Mouse (Mus musculus) heart, embryonic 10.5 days (tissue): ENCODE measurements at regions not wholly inside any gene's neighbourhood (a gene's known extent, or its start where the extent isn't known, plus 50 kb on each side); places are given as distances from the start of the nearest gene placed in this dataset.
"Not testable (repeated sequence)": the region's sequence is repeated elsewhere in the genome, so short reads cannot be mapped to it uniquely, and the experiment has no call there.

Experiments used
- DNase-seq: peaks from one replicate; pipeline ENCODE4 v3.0.0-alpha.2; 2017; ENCODE audit warnings: low spot score
- H3K27ac ChIP-seq: fragments of 300-500 bp; sonication (generic); 2 replicates; pipeline ENCODE4 v1.5.1; 2016; ENCODE audit warnings: mild to moderate bottlenecking
- H3K27me3 ChIP-seq: fragments of 300-500 bp; sonication (generic); 2 replicates; pipeline ENCODE4 v1.6.1; 2016; ENCODE audit warnings: mild to moderate bottlenecking; ENCODE audit not compliant: poor library complexity, insufficient read depth, severe bottlenecking
- H3K36me3 ChIP-seq: fragments of 300-500 bp; sonication (generic); 2 replicates; pipeline ENCODE4 v1.6.1; 2016; ENCODE audit warnings: mild to moderate bottlenecking, moderate library complexity
- H3K4me1 ChIP-seq: fragments of 300-500 bp; sonication (generic); 2 replicates; pipeline ENCODE4 v1.6.1; 2016; ENCODE audit warnings: mild to moderate bottlenecking
- H3K4me3 ChIP-seq: fragments of 300-500 bp; sonication (generic); 2 replicates; pipeline ENCODE4 v1.5.1; 2016; ENCODE audit warnings: mild to moderate bottlenecking, moderate library complexity
- H3K9me3 ChIP-seq: fragments of 300-500 bp; sonication (generic); 2 replicates; pipeline ENCODE4 v1.6.1; 2016; ENCODE audit warnings: mild to moderate bottlenecking, moderate library complexity
- WGBS: fragments of 180-500 bp; shearing (Covaris S2); methylation state at CpG from one replicate; pipeline ENCODE4 v1.1.7; 2016; 5-methylcytosine and 5-hydroxymethylcytosine counted together

GRCm38 (mm10) chr15:24419736-24420135 is 993.8 kb downstream of the Basp1 start:
- Histone ChIP-seq H3K9me3 (no peaks in the 10 kb centered on the region), H3K4me3 (no peak overlapping the region), H3K4me1 (no peaks in the 10 kb centered on the region), H3K36me3 (no peaks in the 10 kb centered on the region), H3K27me3 (no peaks in the 10 kb centered on the region), H3K27ac (no peak overlapping the region)
- DNase-seq = no peak
- WGBS = 56% methylated on average over 1 of the region's 1 CpGs

GRCm38 (mm10) chr15:24419186-24419585 is 994.4 kb downstream of the Basp1 start:
- DNase-seq = no peak
- H3K4me3 ChIP-seq = no peak overlapping the region
- H3K27ac ChIP-seq = no peak overlapping the region
- H3K9me3 ChIP-seq = no peaks in the 10 kb centered on the region
- WGBS = 74% methylated on average over 1 of the region's 1 CpGs
- no peaks in the 10 kb centered on the region for H3K36me3 ChIP-seq
- no peaks in the 10 kb centered on the region for H3K27me3 ChIP-seq
- no peaks in the 10 kb centered on the region for H3K4me1 ChIP-seq

- Histone ChIP-seq H3K27me3 (no peaks in the 10 kb centered on the region), H3K36me3 (no peaks in the 10 kb centered on the region), H3K4me1 (no peaks in the 10 kb centered on the region), H3K4me3 (no peak overlapping the region), H3K9me3 (no peaks in the 10 kb centered on the region), H3K27ac (no peak overlapping the region)
- WGBS = 57% methylated on average over 3 of the region's 3 CpGs
- no peak for DNase-seq
Measured at GRCm38 (mm10) chr15:24407691-24408090, 1005.9 kb downstream of the Basp1 start.

GRCm38 (mm10) chr15:24405305-24405704 is 1008.3 kb downstream of the Basp1 start:
- H3K4me3 ChIP-seq = no peak overlapping the region
- 57% methylated on average over 1 of the region's 1 CpGs for WGBS
- no peak overlapping the region for H3K27ac ChIP-seq
- H3K9me3 ChIP-seq = no peaks in the 10 kb centered on the region
- DNase-seq = no peak
- H3K36me3 ChIP-seq = no peaks in the 10 kb centered on the region
- no peaks in the 10 kb centered on the region for H3K4me1 ChIP-seq
- no peaks in the 10 kb centered on the region for H3K27me3 ChIP-seq

GRCm38 (mm10) chr15:24400088-24400487 is 1013.5 kb downstream of the Basp1 start:
- no peak overlapping the region for H3K27ac ChIP-seq
- no peaks in the 10 kb centered on the region for H3K9me3 ChIP-seq
- DNase-seq = no peak
- 83% methylated on average over 2 of the region's 2 CpGs for WGBS
- H3K4me1 ChIP-seq = no peaks in the 10 kb centered on the region
- no peaks in the 10 kb centered on the region for H3K27me3 ChIP-seq
- no peak overlapping the region for H3K4me3 ChIP-seq
- no peaks in the 10 kb centered on the region for H3K36me3 ChIP-seq

GRCm38 (mm10) chr15:24358398-24358797 is 1055.2 kb downstream of the Basp1 start:
- Histone ChIP-seq H3K27ac (no peak overlapping the region), H3K4me3 (no peak overlapping the region), H3K4me1 (no peaks in the 10 kb centered on the region), H3K27me3 (no peaks in the 10 kb centered on the region), H3K36me3 (no peaks in the 10 kb centered on the region), H3K9me3 (peaks cover 8% of the 10 kb centered on the region; the same call in 1 of the 2 replicates)
- 83% methylated on average over 8 of the region's 8 CpGs for WGBS
- no peak for DNase-seq

GRCm38 (mm10) chr15:24348975-24349560 is 1064.5 kb downstream of the Basp1 start:
- DNase-seq = no peak
- H3K9me3 ChIP-seq = no peaks in the 10 kb centered on the region
- H3K36me3 ChIP-seq = no peaks in the 10 kb centered on the region
- no peak overlapping the region for H3K4me3 ChIP-seq
- H3K27me3 ChIP-seq = no peaks in the 10 kb centered on the region
- WGBS = 67% methylated on average over 1 of the region's 1 CpGs
- no peak overlapping the region for H3K27ac ChIP-seq
- no peaks in the 10 kb centered on the region for H3K4me1 ChIP-seq

- H3K27me3 ChIP-seq, H3K27ac ChIP-seq, H3K4me3 ChIP-seq, DNase-seq, H3K36me3 ChIP-seq, H3K4me1 ChIP-seq, H3K9me3 ChIP-seq: not testable (repeated sequence)
- 84% methylated on average over 1 of the region's 1 CpGs for WGBS
Measured at GRCm38 (mm10) chr15:24335876-24336275, 1077.7 kb downstream of the Basp1 start.

GRCm38 (mm10) chr15:24303123-24303522 is 1110.4 kb downstream of the Basp1 start:
- H3K4me3 ChIP-seq, H3K4me1 ChIP-seq, H3K27me3 ChIP-seq, H3K36me3 ChIP-seq, H3K9me3 ChIP-seq, DNase-seq, H3K27ac ChIP-seq: not testable (repeated sequence)
- 83% methylated on average over 3 of the region's 3 CpGs for WGBS

GRCm38 (mm10) chr15:24297236-24297635 is 1116.3 kb downstream of the Basp1 start:
- Histone ChIP-seq H3K27ac (no peak overlapping the region), H3K4me3 (no peak overlapping the region), H3K4me1 (no peaks in the 10 kb centered on the region), H3K36me3 (no peaks in the 10 kb centered on the region), H3K9me3 (no peaks in the 10 kb centered on the region), H3K27me3 (no peaks in the 10 kb centered on the region)
- DNase-seq = no peak

- no peak overlapping the region for H3K4me3 ChIP-seq
- no peaks in the 10 kb centered on the region for H3K9me3 ChIP-seq
- no peaks in the 10 kb centered on the region for H3K27me3 ChIP-seq
- H3K4me1 ChIP-seq = no peaks in the 10 kb centered on the region
- no peak for DNase-seq
- H3K27ac ChIP-seq = no peak overlapping the region
- WGBS = 88% methylated on average over 7 of the region's 7 CpGs
- no peaks in the 10 kb centered on the region for H3K36me3 ChIP-seq
Measured at GRCm38 (mm10) chr15:24296798-24297197, 1116.8 kb downstream of the Basp1 start.

GRCm38 (mm10) chr15:24275100-24275499 is 1138.5 kb downstream of the Basp1 start:
- H3K27me3 ChIP-seq = no peaks in the 10 kb centered on the region
- H3K4me3 ChIP-seq = no peak overlapping the region
- H3K36me3 ChIP-seq = no peaks in the 10 kb centered on the region
- H3K27ac ChIP-seq = no peak overlapping the region
- WGBS = 59% methylated on average over 5 of the region's 5 CpGs
- no peak for DNase-seq
- H3K9me3 ChIP-seq = no peaks in the 10 kb centered on the region
- H3K4me1 ChIP-seq = no peaks in the 10 kb centered on the region

GRCm38 (mm10) chr15:24267360-24267759 is 1146.2 kb downstream of the Basp1 start:
- Histone ChIP-seq H3K4me3 (no peak overlapping the region), H3K9me3 (no peaks in the 10 kb centered on the region), H3K36me3 (no peaks in the 10 kb centered on the region), H3K27ac (no peak overlapping the region), H3K27me3 (no peaks in the 10 kb centered on the region), H3K4me1 (no peaks in the 10 kb centered on the region)
- no peak for DNase-seq
